Mouse (Mus musculus) T-helper 17 cell (primary cell): ENCODE data around the gene Lancl1.

Experiments
- in situ Hi-C, 2 experiments: fragments of 300-600 bp; cut with MboI, MseI; formaldehyde crosslinking; loops; 1 replicate in 1 of 2; 2 replicates in 1 of 2; pipeline ENCODE4 v1.15.1; 2025; ENCODE audit warnings: high pct_unique_total_duplicates in 2 of 2

The Lancl1 gene

DNA sequence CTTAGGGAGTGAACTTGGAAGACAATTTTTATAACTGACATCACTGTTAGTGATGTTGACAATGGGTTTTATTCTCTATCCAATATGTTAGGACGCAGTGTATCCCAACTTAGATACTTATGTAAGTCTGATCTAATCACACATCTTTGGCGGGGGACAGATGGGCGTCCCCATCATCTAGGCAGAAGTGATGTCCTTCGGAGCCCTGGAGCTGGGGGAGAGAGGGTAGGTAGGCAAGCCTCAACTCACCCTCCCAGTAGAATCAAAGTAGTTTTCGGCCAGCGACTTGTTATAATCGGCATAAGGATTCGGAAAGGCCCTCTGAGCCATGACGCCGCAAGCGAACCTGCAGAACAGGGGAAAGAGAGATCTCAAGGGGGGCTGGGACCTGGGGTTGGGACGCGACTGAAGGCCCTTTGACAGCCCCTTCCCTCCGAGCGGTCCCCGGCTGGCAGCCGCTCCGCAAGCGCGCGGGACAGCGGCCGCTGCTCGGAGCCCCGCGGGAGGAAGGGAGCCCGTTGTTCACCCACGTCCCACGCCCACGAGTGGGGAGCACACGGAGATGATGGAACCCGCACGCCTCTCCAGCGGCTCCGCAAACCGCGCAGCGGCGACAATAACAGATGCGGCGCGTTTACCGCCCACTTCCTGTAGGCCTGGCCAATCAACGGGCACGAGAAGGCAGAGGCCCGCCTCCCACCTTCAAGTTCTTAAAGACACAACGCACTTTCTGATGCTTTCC is at the start of gene Lancl1:
Gene Lancl1, minus strand, starts transcription at position 627 of the 742 bp plus-strand sequence.
- in situ Hi-C loops, result no loop called here

GRCm38 (mm10) chr1:67079146-67079545 is 40.5 kb upstream of the Lancl1 start:
- in situ Hi-C loops, result loop anchor here in 1 of 2 experiments (10.0 kb wide), 1 partner anchor 1566 kb away; no protein-coding TSS in a partner anchor

DNA sequence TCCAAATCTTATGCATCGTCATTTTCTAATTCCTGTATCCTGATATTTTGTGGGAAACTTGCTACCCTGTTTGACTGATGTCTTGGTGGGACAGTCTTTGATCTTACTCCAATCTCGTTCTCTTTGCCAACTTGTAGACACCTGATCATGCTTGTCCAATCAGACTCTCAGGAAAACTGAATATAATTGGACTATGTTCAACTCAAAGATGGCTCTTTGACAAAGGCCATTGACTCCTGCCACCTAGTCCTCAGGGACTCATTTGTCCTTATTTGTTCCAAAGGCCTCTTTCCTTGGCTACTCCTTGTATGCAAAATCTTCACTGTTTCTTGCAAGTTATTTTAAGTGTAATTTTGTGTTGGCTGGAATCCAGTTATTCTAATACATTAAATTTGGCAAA is 40.0 kb upstream of the Lancl1 start:
- in situ Hi-C loops, result loop anchor here in 1 of 2 experiments (10.0 kb wide), 1 partner anchor 1566 kb away; no protein-coding TSS in a partner anchor

- in situ Hi-C loops, result loop anchor here in 1 of 2 experiments (10.0 kb wide), 1 partner anchor 1567 kb away; no protein-coding TSS in a partner anchor
Measured at GRCm38 (mm10) chr1:67077739-67078138, 39.1 kb upstream of the Lancl1 start.

GRCm38 (mm10) chr1:67067561-67067960 is 28.9 kb upstream of the Lancl1 start:
- in situ Hi-C loops, result no loop called here

DNA sequence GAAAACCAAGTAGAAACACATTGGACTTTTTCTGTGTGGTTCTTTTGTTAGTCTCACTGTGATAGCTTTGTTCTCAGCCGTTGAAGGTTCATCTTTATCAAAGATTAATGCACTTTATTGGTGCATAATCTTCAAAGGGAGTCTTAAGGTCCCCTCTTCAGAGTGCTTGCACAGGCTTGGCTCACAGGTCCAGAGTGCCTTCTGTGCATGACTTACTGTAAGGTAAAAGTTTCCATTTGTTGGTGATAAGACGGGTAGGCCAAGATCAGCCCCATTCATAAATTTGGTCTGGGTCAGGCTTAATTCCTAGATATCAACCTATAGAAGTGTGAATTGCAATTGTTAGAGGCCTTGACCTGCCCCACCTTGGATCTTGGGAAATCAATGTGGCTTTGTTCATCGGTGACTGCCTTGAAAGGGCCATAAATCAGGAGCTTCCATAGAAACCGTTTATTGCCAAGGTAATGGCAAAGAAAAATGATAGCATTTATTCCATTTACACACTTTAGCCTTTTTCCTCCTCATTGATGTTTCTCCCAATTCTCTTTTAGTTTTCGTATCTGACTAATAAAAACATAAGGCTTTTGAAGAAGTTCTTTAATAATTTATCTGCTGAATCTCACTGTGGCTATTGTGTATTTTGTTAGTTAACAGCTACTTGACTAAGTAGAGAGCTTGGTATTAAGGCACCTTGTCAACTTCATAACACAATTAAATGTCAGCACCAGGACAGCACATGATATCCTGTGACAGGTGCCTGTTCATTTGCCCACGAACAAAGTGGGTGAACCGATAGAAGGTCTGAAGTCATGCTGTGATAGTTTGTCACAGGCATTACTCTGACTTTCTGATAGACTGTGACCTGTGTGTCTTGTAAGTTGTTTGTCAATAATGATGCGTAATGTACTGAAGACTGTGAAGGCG is 26.9 kb upstream of the Lancl1 start:
- in situ Hi-C loops, result no loop called here

- in situ Hi-C loops, result no loop called here
Measured at GRCm38 (mm10) chr1:67061456-67062085, 22.9 kb upstream of the Lancl1 start.

- in situ Hi-C loops, result no loop called here
Measured at GRCm38 (mm10) chr1:67055816-67056215, 17.1 kb upstream of the Lancl1 start.

DNA sequence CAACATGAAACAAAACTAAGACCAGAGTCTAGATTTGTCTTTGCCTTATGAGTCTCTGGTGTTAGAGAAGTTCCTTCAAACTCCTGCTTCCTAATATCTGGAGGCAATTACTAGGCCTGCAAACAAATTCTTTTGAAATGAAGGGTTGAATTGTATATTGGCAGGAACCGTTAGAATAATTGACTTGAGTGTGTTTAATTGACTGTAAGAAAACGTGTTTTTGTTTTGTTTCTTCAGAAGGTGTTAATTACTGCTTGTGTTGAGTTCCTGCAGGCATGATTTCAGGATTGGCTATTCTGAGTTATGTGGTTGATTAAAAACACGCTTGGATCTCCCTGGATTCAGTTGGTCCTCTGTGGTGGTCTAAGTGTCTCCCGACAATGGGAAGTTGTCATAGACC is 14.0 kb upstream of the Lancl1 start:
- in situ Hi-C loops, result no loop called here

- in situ Hi-C loops, result no loop called here
Measured at GRCm38 (mm10) chr1:67049600-67049999, 10.9 kb upstream of the Lancl1 start.

- in situ Hi-C loops, result no loop called here
Measured at GRCm38 (mm10) chr1:67048696-67049095, 10.0 kb upstream of the Lancl1 start.

DNA sequence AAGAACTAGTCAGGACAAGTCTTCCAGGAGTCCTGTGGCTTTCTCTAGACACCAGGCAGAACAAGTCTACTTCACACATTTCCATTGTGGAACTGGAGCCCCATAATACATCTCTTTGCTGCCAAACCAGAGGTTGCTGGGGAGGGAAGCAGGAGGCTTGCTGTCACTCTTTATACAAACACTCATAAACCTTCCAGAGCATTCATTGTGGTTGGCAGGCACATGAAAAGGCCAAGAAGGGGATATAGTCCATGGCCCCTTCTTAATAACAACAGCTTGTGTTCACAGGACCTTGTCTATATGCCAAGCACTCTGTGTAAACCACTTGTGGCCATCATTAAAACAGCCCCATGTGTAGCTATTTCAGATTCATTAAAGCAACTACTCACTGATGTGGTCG is 6.4 kb upstream of the Lancl1 start:
- in situ Hi-C loops, result no loop called here

GRCm38 (mm10) chr1:67042583-67042982 is 3.9 kb upstream of the Lancl1 start:
- in situ Hi-C loops, result no loop called here

DNA sequence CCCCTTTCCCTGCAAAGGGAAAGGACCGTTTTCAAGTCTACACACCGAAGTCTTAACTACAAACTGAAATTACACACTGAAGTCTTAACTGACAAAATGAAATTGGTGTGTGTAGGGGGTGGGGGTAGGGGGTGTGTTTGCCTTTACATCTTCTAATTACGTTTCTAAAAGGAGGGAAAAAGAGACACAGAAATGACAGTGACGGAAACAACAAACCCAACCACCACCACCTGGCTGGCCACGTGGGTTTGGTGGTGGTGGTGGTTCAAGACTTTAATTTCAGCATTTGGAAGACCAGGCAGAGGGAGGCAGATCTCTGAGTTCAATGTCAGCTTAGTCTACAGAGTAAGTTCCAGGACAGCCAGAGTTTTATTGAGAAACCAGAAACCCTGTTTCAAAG is 411 bp upstream of the Lancl1 start:
- in situ Hi-C loops, result no loop called here

DNA sequence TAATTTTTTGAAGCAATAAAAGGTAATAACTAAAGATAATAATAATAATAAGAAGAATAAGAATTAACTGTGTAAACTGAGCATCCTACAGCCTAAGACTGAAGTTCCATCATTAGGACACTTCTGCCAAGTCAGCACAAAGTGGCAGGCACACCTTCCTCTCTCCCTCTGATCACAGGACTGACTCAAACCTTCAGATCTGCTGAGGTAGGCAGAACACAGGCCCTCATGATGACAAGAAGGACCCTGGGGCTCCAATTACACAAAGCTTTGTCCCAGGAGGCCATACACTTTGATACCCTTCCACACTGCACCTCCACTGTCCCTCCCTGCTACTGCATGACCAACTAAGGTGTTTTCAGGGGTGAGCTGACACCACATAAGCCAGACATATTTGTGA is 1.5 kb downstream of the Lancl1 start:
- in situ Hi-C loops, result no loop called here

- in situ Hi-C loops, result no loop called here
Measured at GRCm38 (mm10) chr1:67033278-67033677, 5.4 kb downstream of the Lancl1 start.

- in situ Hi-C loops, result no loop called here
Measured at GRCm38 (mm10) chr1:67026927-67027511, 11.7 kb downstream of the Lancl1 start.

DNA sequence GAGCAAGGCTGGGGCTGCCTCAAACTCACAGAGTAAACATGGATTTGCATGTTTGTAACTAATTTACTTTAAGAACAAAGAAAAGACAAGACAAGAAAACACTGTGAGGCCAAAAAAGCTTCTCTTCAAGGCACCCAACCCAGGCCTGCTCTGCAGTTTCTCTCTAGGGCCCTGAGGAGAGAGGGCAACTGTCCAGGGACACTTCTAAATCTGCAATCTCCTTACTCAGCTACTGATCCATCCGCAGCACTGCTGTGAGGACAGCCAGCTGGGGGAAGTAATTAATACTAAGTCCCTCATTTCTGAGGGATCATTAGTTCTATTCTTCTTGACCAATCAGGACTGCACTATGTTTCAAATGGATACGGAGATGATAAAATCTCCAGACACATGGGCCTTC is 12.5 kb downstream of the Lancl1 start:
- in situ Hi-C loops, result no loop called here

GRCm38 (mm10) chr1:67022767-67023166 is 15.9 kb downstream of the Lancl1 start:
- in situ Hi-C loops, result no loop called here

DNA sequence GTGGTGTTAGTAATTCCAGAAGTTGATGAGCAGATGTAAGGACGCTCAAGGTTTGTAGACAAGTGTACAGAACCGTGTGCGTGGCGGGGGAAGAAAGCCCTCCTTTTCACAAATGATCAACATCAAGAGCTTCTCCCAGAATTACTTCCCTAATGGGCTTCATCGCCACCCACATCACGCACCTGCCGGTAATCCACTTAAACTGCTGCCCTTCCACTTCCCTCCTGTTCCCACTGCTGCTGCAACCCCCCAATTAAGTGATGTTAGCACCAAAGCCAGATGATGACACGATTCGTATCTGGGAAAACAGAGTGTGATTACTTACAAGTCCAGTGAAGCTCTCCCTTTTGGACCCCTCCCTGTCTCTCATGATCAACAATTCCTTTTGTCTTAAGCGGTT is 16.6 kb downstream of the Lancl1 start:
- in situ Hi-C loops, result no loop called here

DNA sequence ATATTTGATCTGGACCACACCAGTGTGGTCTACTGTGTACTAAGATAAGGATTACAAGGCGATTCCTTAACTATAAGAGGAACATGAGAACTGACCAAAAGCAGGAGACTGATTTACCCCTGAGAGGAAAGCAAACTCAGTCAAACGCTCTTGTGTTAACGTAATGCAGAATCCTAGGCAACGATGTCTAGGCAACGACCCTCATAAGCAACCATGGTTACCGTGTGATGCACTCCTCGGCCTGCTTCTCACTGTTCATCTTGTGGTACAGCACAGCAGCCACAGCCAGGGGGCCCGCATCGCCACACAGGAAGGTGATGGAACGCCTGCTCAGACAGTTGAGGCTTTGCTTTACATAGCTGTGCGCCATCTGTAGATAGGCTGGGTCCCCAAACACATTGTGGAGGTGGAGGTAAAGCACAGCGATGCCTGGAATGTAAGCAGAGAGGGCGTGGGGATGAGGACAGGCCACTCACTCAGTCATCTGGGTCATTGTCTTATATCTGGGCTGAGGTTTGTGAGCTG is 18.0 kb downstream of the Lancl1 start:
- in situ Hi-C loops, result no loop called here
